Mouse (Mus musculus): Measurements from ENCODE around the gene Prdx2. TPM values are rescaled to one million over a fixed set of nuclear protein-coding genes. Genes with fewer than 3 reads are reported as not detected.

The Prdx2 gene
- polyA plus RNA-seq, 1 experiment from 2014 or later: 1,272 TPM

- H3K27ac ChIP-seq (replicated peaks): no peak overlapping the region
- H3K4me3 ChIP-seq: no peak overlapping the region
- H3K9me3 ChIP-seq: no peaks in the 10 kb centered on the region
- H3K4me1 ChIP-seq: peaks cover 40% of the 10 kb centered on the region
- WGBS: 87% methylated on average over 4 of the region's 4 CpGs
- peaks cover 47% of the 10 kb centered on the region for H3K36me3 ChIP-seq (replicated peaks)
- DNase-seq (ENCODE audit: low spot score): no peak
- H3K27me3 ChIP-seq (replicated peaks; ENCODE audit: low read depth, poor library complexity, severe bottlenecking): no peaks in the 10 kb centered on the region
These were observed 5.4 kb upstream of the Prdx2 start for GRCm38 (mm10) chr8:84963952-84964351.

- peak; percentile 96 for DNase-seq (ENCODE audit: low spot score)
- Histone ChIP-seq H3K4me3 (peak overlapping the region; percentile 75), H3K9me3 (no peaks in the 10 kb centered on the region), H3K27ac (replicated peaks) (peak overlapping the region; percentile 82), H3K27me3 (replicated peaks; ENCODE audit: low read depth, poor library complexity, severe bottlenecking) (no peaks in the 10 kb centered on the region), H3K36me3 (replicated peaks) (peaks cover 35% of the 10 kb centered on the region), H3K4me1 (peaks cover 53% of the 10 kb centered on the region)
- WGBS: under 1% methylated on average over 41 of the region's 41 CpGs
These were observed 3.6 kb upstream of the Prdx2 start for GRCm38 (mm10) chr8:84965731-84966291.

GRCm38 (mm10) chr8:84966603-84967002, 2.8 kb upstream of the Prdx2 start:
- no peaks in the 10 kb centered on the region for H3K27me3 ChIP-seq (replicated peaks; ENCODE audit: low read depth, poor library complexity, severe bottlenecking)
- peak overlapping the region; percentile 75 for H3K4me3 ChIP-seq
- H3K9me3 ChIP-seq: no peaks in the 10 kb centered on the region
- peaks cover 35% of the 10 kb centered on the region for H3K36me3 ChIP-seq (replicated peaks)
- H3K27ac ChIP-seq (replicated peaks): peak overlapping the region; percentile 82
- DNase-seq (ENCODE audit: low spot score): no peak
- WGBS: 50% methylated on average over 3 of the region's 3 CpGs
- peaks cover 60% of the 10 kb centered on the region for H3K4me1 ChIP-seq

- Histone ChIP-seq H3K27me3 (replicated peaks; ENCODE audit: low read depth, poor library complexity, severe bottlenecking) (no peaks in the 10 kb centered on the region), H3K9me3 (no peaks in the 10 kb centered on the region), H3K27ac (replicated peaks) (peak overlapping the region; percentile 12), H3K4me3 (peak overlapping the region; percentile 80), H3K36me3 (replicated peaks) (peaks cover 35% of the 10 kb centered on the region), H3K4me1 (peaks cover 62% of the 10 kb centered on the region)
- 88% methylated on average over 13 of the region's 13 CpGs for WGBS
- no peak for DNase-seq (ENCODE audit: low spot score)
These were observed 1.7 kb upstream of the Prdx2 start for GRCm38 (mm10) chr8:84967532-84968304.

GRCm38 (mm10) chr8:84968650-84969049, 737 bp upstream of the Prdx2 start:
- Histone ChIP-seq H3K27ac (replicated peaks) (peak overlapping the region; percentile 97), H3K27me3 (replicated peaks; ENCODE audit: low read depth, poor library complexity, severe bottlenecking) (no peaks in the 10 kb centered on the region), H3K4me3 (peak overlapping the region; percentile 80), H3K4me1 (peaks cover 62% of the 10 kb centered on the region), H3K9me3 (no peaks in the 10 kb centered on the region), H3K36me3 (replicated peaks) (peaks cover 39% of the 10 kb centered on the region)
- DNase-seq (ENCODE audit: low spot score): no peak
- WGBS: 35% methylated on average over 2 of the region's 2 CpGs

- H3K4me3 ChIP-seq: peak overlapping the region; percentile 80
- H3K4me1 ChIP-seq: peaks cover 62% of the 10 kb centered on the region
- peak; percentile 56 for DNase-seq (ENCODE audit: low spot score)
These were observed 876 bp downstream of the Prdx2 start for GRCm38 (mm10) chr8:84970135-84970790.

GRCm38 (mm10) chr8:84970913-84971312, 1.5 kb downstream of the Prdx2 start:
- no peak for DNase-seq (ENCODE audit: low spot score)
- Histone ChIP-seq H3K4me3 (peak overlapping the region; percentile 80), H3K27me3 (replicated peaks; ENCODE audit: low read depth, poor library complexity, severe bottlenecking) (no peaks in the 10 kb centered on the region), H3K27ac (replicated peaks) (peak overlapping the region; percentile 97), H3K9me3 (no peaks in the 10 kb centered on the region), H3K36me3 (replicated peaks) (peaks cover 50% of the 10 kb centered on the region), H3K4me1 (peaks cover 64% of the 10 kb centered on the region)
- 69% methylated on average over 5 of the region's 5 CpGs for WGBS

More at GRCm38 (mm10) chr8:84970135-84970790, 876 bp downstream of the Prdx2 start:
- no peaks in the 10 kb centered on the region for H3K27me3 ChIP-seq (replicated peaks; ENCODE audit: low read depth, poor library complexity, severe bottlenecking)
- peaks cover 49% of the 10 kb centered on the region for H3K36me3 ChIP-seq (replicated peaks)
- no peaks in the 10 kb centered on the region for H3K9me3 ChIP-seq
- WGBS: 12% methylated on average over 21 of the region's 21 CpGs
- peak overlapping the region; percentile 97 for H3K27ac ChIP-seq (replicated peaks)

- Histone ChIP-seq H3K27me3 (replicated peaks; ENCODE audit: low read depth, poor library complexity, severe bottlenecking) (peaks cover 13% of the 10 kb centered on the region), H3K36me3 (replicated peaks) (peaks cover 50% of the 10 kb centered on the region), H3K4me1 (peaks cover 65% of the 10 kb centered on the region), H3K27ac (replicated peaks) (no peak overlapping the region), H3K9me3 (no peaks in the 10 kb centered on the region), H3K4me3 (peak overlapping the region; percentile 22; the same call in 1 of the 2 replicates)
- WGBS: 84% methylated on average over 1 of the region's 1 CpGs
- no peak for DNase-seq (ENCODE audit: low spot score)
These were observed 3.7 kb downstream of the Prdx2 start for GRCm38 (mm10) chr8:84973079-84973478.

- no peaks in the 10 kb centered on the region for H3K9me3 ChIP-seq
- peaks cover 65% of the 10 kb centered on the region for H3K4me1 ChIP-seq
- H3K27ac ChIP-seq (replicated peaks): no peak overlapping the region
- H3K27me3 ChIP-seq (replicated peaks; ENCODE audit: low read depth, poor library complexity, severe bottlenecking): peaks cover 22% of the 10 kb centered on the region
- H3K36me3 ChIP-seq (replicated peaks): peaks cover 50% of the 10 kb centered on the region
- WGBS: 67% methylated on average over 4 of the region's 4 CpGs
- peak overlapping the region; percentile 21; the same call in 1 of the 2 replicates for H3K4me3 ChIP-seq
- DNase-seq (ENCODE audit: low spot score): peak; percentile 54
These were observed 4.6 kb downstream of the Prdx2 start for GRCm38 (mm10) chr8:84973803-84974542.

- Histone ChIP-seq H3K4me1 (peaks cover 67% of the 10 kb centered on the region), H3K27ac (replicated peaks) (no peak overlapping the region), H3K27me3 (replicated peaks; ENCODE audit: low read depth, poor library complexity, severe bottlenecking) (peaks cover 29% of the 10 kb centered on the region), H3K4me3 (peak overlapping the region; percentile 73; the same call in 1 of the 2 replicates), H3K9me3 (no peaks in the 10 kb centered on the region), H3K36me3 (replicated peaks) (peaks cover 50% of the 10 kb centered on the region)
- DNase-seq (ENCODE audit: low spot score): no peak
- 84% methylated on average over 8 of the region's 8 CpGs for WGBS
These were observed 5.3 kb downstream of the Prdx2 start for GRCm38 (mm10) chr8:84974543-84975142.

- 25% methylated on average over 7 of the region's 7 CpGs for WGBS
- Histone ChIP-seq H3K4me3 (peak overlapping the region; percentile 73), H3K27me3 (replicated peaks; ENCODE audit: low read depth, poor library complexity, severe bottlenecking) (peaks cover 35% of the 10 kb centered on the region), H3K36me3 (replicated peaks) (peaks cover 49% of the 10 kb centered on the region), H3K9me3 (no peaks in the 10 kb centered on the region), H3K27ac (replicated peaks) (no peak overlapping the region), H3K4me1 (peaks cover 71% of the 10 kb centered on the region)
- peak; percentile 74 for DNase-seq (ENCODE audit: low spot score)
These were observed 6.0 kb downstream of the Prdx2 start for GRCm38 (mm10) chr8:84975434-84975833.
